9 mouse cellular contexts compared by ENCODE assay signal in the genomic region with DNA sequence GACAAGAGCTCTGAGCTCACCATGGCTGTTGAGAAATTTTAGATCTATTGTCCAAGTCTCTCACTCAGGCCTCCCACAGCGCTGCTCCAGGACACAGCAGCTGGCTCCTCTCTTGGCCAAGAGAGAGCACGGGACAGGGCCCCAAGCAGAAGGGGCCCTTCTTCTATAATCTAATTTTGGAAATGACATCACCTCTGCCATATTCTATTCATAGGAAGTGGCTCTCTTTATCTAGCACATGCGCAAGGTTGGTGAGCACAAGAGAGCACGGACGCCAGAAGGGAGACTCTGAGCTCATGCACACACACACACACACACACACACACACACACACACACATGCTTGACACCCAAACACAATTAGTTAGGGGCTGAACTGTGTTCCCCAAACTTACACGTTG. TPM values are rescaled to one million over a fixed set of nuclear protein-coding genes. Genes with fewer than 3 reads are reported as not detected.
DNase-seq lines count a peak whose midpoint lies in the region; ATAC-seq and TF ChIP-seq lines count a peak whose summit lies in the region.
"Had no signal": no experiment of that assay in that cellular context is flagged by ENCODE, and none has a peak within 500 bp of the region (broad histone marks: within the 10 kb centered on the region; RNA-seq: fewer than 3 reads in every experiment).

No protein-coding gene starts in this region.

- H3K9me3 ChIP-seq in kidney, embryonic 15.5 days (replicated peaks): no peaks in the 10 kb centered on the region
- no peaks in the 10 kb centered on the region for H3K9me3 ChIP-seq in heart, embryonic 13.5 days
- H3K9me3 ChIP-seq in lung, embryonic 14.5 days (ENCODE audit: low read depth, low read length): no peaks in the 10 kb centered on the region
- H3K9me3 ChIP-seq: G1E had no signal

- no peak overlapping the region for H3K4me3 ChIP-seq in kidney, embryonic 15.5 days (replicated peaks)
- H3K4me3 ChIP-seq in heart, embryonic 13.5 days: no peak overlapping the region
- H3K4me3 ChIP-seq in lung, embryonic 14.5 days (ENCODE audit: low read depth, low read length): no peak overlapping the region

- peak; percentile 27; the same call in 1 of the 2 replicates for ATAC-seq in kidney, embryonic 15.5 days (replicated peaks; ENCODE audit: low FRiP score)
- peak; percentile 77; the same call in 1 of the 2 replicates for ATAC-seq in heart, embryonic 13.5 days (ENCODE audit: extremely low read depth, insufficient number of reproducible peaks, low FRiP score, low TSS enrichment)
- peak; percentile 92 for ATAC-seq in lung, embryonic 14.5 days (ENCODE audit: insufficient read depth)

- no peaks in the 10 kb centered on the region for H3K27me3 ChIP-seq in kidney, embryonic 15.5 days
- no peaks in the 10 kb centered on the region for H3K27me3 ChIP-seq in heart, embryonic 13.5 days (replicated peaks)
- H3K27me3 ChIP-seq in lung, embryonic 14.5 days (ENCODE audit: insufficient read depth, low read length): no peaks in the 10 kb centered on the region

- no peak overlapping the region for H3K4me2 ChIP-seq in kidney, embryonic 15.5 days
- H3K4me2 ChIP-seq in heart, embryonic 13.5 days: peak overlapping the region; percentile 38
- H3K4me2 ChIP-seq in lung, embryonic 14.5 days: no peak overlapping the region

- 59% methylated on average over 6 of the region's 6 CpGs for WGBS in kidney, embryonic 15.5 days
- WGBS in heart, embryonic 13.5 days: 14% methylated on average over 6 of the region's 6 CpGs
- WGBS in lung, embryonic 14.5 days: 28% methylated on average over 6 of the region's 6 CpGs

- DNase-seq in kidney, adult 8-10 months: no peak
- peak; percentile 41 for DNase-seq in c-Kit-positive CD71-negative TER-119-negative erythroid progenitor cells, embryonic 14.5 days (ENCODE audit: low read depth)
- peak; percentile 83 for DNase-seq in lung, embryonic 14.5 days
- DNase-seq in adrenal gland, adult (ENCODE audit: inconsistent age in 2 of 2, low spot score in 1 of 2): no peak
- DNase-seq in testis, postnatal 14 days (ENCODE audit: low spot score): no peak
- DNase-seq in right cerebral cortex, postnatal 36 days (ENCODE audit: low spot score in 2 of 2): no peak

- H3K9ac ChIP-seq in kidney, embryonic 15.5 days: no peak overlapping the region
- H3K9ac ChIP-seq in heart, embryonic 13.5 days: peak overlapping the region; percentile 65
- H3K9ac ChIP-seq in lung, embryonic 14.5 days: no peak overlapping the region

- peaks cover 5% of the 10 kb centered on the region; the same call in 1 of the 2 replicates for H3K4me1 ChIP-seq in kidney, embryonic 15.5 days
- peaks cover 73% of the 10 kb centered on the region for H3K4me1 ChIP-seq in heart, embryonic 13.5 days
- H3K4me1 ChIP-seq in lung, embryonic 14.5 days (ENCODE audit: insufficient read depth): no peaks in the 10 kb centered on the region

- no peak overlapping the region for H3K27ac ChIP-seq in kidney, embryonic 15.5 days
- peak overlapping the region; percentile 94 for H3K27ac ChIP-seq in heart, embryonic 13.5 days (replicated peaks)
- H3K27ac ChIP-seq in lung, embryonic 14.5 days (ENCODE audit: low read depth): 0 out of 2 replicates have a peak overlapping the region, but pooled peaks have one; percentile 5

- no peak for TF ChIP-seq CTCF in lung, embryonic 14.5 days (IDR thresholded peaks at IDR 0.05; ENCODE audit: low read depth)

- H3K36me3 ChIP-seq in kidney, embryonic 15.5 days: no peaks in the 10 kb centered on the region
- H3K36me3 ChIP-seq in heart, embryonic 13.5 days: peaks cover 31% of the 10 kb centered on the region
- no peaks in the 10 kb centered on the region for H3K36me3 ChIP-seq in lung, embryonic 14.5 days (ENCODE audit: insufficient read depth)

RNA-seq across cellular contexts. Expression of a gene that starts 31.5 kb away (rescaled TPM):
- polyA plus RNA-seq in kidney, embryonic 15.5 days (2015; fragmentation: Nextera tagmentation; extraction: Ambion mirVana): 24.2 and 27.3 TPM in 2 replicates
- polyA plus RNA-seq in heart, embryonic 13.5 days (2015; fragmentation: Nextera tagmentation; extraction: Ambion mirVana): 31.5 and 37.4 TPM in 2 replicates
- polyA plus RNA-seq in lung, embryonic 14.5 days (2014; fragmentation: Nextera tagmentation; extraction: Ambion mirVana): 10.2 and 10.7 TPM in 2 replicates

Comparison
In these comparisons a context has a peak if more than half of its experiments do, and no peak if none do; other contexts are left out.
1. ATAC-seq: peak in every context shown above with its lines; median percentile 92 in lung, embryonic 14.5 days; 77 in heart, embryonic 13.5 days; 27 in kidney, embryonic 15.5 days.
2. DNase-seq: peak in c-Kit-positive CD71-negative TER-119-negative erythroid progenitor cells, embryonic 14.5 days (single experiment) and lung, embryonic 14.5 days (single experiment); none in kidney, adult 8-10 months (0 of 2), adrenal gland, adult (0 of 2), testis, postnatal 14 days (single experiment) and right cerebral cortex, postnatal 36 days (0 of 2).